Mouse (Mus musculus): ENCODE data around the gene Ahdc1. TPM values are rescaled to one million over a fixed set of nuclear protein-coding genes. Genes with fewer than 3 reads are reported as not detected.

Ahdc1 gene
- 10 to 100 TPM; 41.9 to 50.8 TPM for total RNA-seq (2021)

- intact Hi-C loops (cut with DNase I), result loop anchor here (1.0 to 5.0 kb wide), 3 partner anchors 45 to 121 kb away; partner anchors contain the start of gene Wasf2
- peak; percentile 92 to 95 for DNase-seq
Observed at GRCm38 (mm10) chr4:133011028-133011820, at the start of gene Ahdc1. TSS of gene Ahdc1 (plus strand) at chr4:133011260.

GRCm38 (mm10) chr4:132961866-132962265, 49.2 kb upstream of the Ahdc1 start:
- intact Hi-C loops (cut with DNase I), result loop anchor here (2.0 kb wide), 1 partner anchor 13 kb away; the partner anchor contains the start of gene Fgr
- DNase-seq, result no peak

GRCm38 (mm10) chr4:132962628-132963027, 48.4 kb upstream of the Ahdc1 start:
- intact Hi-C loops (cut with DNase I), result no loop called here
- DNase-seq, result no peak

DNA sequence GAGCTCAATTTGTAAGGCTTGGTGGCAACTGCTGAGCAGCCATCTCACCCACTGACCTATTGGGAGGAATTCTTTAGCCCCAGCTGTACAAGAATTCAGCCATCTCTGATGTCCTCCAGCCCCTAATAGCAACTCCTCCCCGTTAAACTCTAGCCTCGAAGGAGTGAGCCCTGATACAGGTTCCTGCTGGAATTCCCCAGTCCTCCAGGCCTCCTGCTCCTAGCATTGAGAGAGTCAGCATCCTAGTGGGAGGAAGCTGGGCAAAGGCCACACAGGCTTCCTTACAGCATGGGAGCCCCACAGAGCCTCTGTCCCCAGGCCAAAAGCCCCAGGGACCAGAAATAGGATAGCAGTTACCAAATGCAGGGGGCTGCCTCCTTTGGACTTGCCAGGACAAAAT, 47.6 kb upstream of the Ahdc1 start:
- DNase-seq, result no peak
- intact Hi-C loops (cut with DNase I), result no loop called here

GRCm38 (mm10) chr4:132964064-132964463, 47.0 kb upstream of the Ahdc1 start:
- no peak for DNase-seq
- intact Hi-C loops (cut with DNase I), result no loop called here

DNA sequence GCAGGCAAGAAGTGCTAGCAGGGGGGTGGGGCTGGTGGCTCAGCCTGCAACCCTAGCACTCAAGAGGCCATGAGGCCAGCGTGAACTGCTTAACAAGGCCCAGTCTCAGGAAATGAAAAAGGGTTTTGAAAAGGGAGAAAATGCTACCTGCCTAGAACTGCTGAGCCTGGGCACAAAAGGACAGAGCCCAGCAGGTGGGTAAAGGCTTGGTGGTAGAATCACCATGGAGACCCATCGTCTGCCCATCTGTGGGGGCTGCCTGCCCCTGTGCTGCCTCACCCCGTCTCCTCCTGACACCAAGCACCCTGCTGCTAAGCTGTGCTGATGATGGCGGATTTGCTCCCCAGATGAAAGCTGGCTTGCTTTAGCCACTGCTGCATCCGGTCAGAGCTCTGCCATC, 46.6 kb upstream of the Ahdc1 start:
- intact Hi-C loops (cut with DNase I), result no loop called here

GRCm38 (mm10) chr4:132968105-132968938, 42.7 kb upstream of the Ahdc1 start:
- DNase-seq, result no peak
- intact Hi-C loops (cut with DNase I), result no loop called here

More for the DNA sequence above, 46.6 kb upstream of the Ahdc1 start:
- no peak for DNase-seq

GRCm38 (mm10) chr4:132971601-132972000, 39.5 kb upstream of the Ahdc1 start:
- intact Hi-C loops (cut with DNase I), result no loop called here

GRCm38 (mm10) chr4:132972101-132972500, 39.0 kb upstream of the Ahdc1 start:
- intact Hi-C loops (cut with DNase I), result no loop called here
- DNase-seq, result no peak

More at GRCm38 (mm10) chr4:132971601-132972000, 39.5 kb upstream of the Ahdc1 start:
- no peak for DNase-seq

DNA sequence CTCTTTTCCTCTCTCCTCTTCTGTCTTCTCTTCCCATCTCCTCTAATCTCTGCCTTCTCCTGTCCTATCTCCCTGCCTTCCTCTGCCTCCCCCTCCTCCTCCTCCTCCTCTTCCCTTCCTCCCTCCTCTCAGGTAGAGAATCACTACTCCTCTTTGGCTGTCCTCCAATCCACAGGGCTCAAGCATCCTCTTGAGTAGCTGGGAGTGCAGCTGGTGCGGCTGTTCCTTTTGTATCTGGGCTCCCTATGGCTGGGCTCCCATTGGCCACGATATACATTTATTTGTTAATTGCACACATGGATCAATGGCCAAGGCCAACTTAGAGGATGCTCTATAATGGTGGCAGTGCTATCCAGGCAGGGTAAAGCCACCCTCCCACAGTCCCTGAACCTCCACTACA, 38.5 kb upstream of the Ahdc1 start:
- intact Hi-C loops (cut with DNase I), result no loop called here
- DNase-seq, result no peak

GRCm38 (mm10) chr4:132973186-132973585, 37.9 kb upstream of the Ahdc1 start:
- no peak for DNase-seq
- intact Hi-C loops (cut with DNase I), result no loop called here

- DNase-seq, result no peak
Observed at GRCm38 (mm10) chr4:132973814-132974398, 37.2 kb upstream of the Ahdc1 start, which contains the start of gene Fgr. TSS of gene Fgr (plus strand) at chr4:132974095.

DNA sequence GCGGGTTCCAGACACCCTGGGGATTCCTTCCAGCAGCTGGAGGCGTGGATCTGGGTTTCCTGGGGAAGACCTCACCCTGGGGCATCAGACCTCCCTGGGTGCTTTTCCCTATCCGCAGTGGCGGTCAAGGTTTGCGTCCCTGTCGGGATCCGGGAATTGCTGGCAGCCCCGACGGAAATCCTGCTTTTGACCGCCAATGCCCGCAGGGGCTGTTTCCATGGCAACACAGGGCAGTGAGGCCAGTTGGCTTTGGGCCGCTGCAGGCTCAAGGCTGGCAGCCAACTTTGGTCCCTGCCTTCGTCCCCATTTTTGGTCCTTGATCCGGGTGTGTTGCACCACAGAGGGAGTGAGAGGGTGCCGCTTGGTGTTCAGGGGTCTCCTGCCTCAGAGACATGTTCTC, 36.2 kb upstream of the Ahdc1 start:
- intact Hi-C loops (cut with DNase I), result loop anchor here (2.0 kb wide), 1 partner anchor 14 kb away; no protein-coding TSS in a partner anchor
- peak; percentile 67 to 68 for DNase-seq

More at GRCm38 (mm10) chr4:132973814-132974398, 37.2 kb upstream of the Ahdc1 start, which contains the start of gene Fgr:
- intact Hi-C loops (cut with DNase I), result loop anchor here (2.0 kb wide), 1 partner anchor 13 kb away; no protein-coding TSS in a partner anchor

- intact Hi-C loops (cut with DNase I), result loop anchor here (2.0 kb wide), 1 partner anchor 15 kb away; no protein-coding TSS in a partner anchor
Observed at GRCm38 (mm10) chr4:132975791-132976190, 35.3 kb upstream of the Ahdc1 start.

DNA sequence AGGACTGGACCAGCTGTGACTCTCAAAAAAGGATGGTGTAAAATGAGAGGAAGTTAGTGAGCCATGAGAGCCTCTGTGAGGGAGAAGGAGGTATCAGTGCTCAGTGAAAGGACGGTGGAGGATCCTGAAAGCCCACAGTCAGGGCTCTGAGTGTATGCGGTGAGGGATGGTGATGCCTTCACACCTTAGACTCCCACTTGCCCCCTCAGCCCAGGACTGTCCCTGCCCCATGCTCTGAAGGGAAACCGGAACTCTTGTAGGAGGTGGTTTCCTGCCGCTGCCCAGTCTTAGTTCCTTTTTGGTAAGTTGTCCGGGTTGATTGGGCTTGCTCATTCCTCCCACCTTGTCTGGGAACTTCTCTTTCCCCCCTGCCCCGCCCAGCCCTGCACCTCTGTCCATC, 34.3 kb upstream of the Ahdc1 start:
- intact Hi-C loops (cut with DNase I), result no loop called here
- no peak for DNase-seq

More at GRCm38 (mm10) chr4:132975791-132976190, 35.3 kb upstream of the Ahdc1 start:
- DNase-seq, result no peak

GRCm38 (mm10) chr4:132977597-132977996, 33.5 kb upstream of the Ahdc1 start:
- no peak for DNase-seq
- intact Hi-C loops (cut with DNase I), result no loop called here

- intact Hi-C loops (cut with DNase I), result no loop called here
- DNase-seq, result no peak
Observed at GRCm38 (mm10) chr4:132979186-132979585, 31.9 kb upstream of the Ahdc1 start.

DNA sequence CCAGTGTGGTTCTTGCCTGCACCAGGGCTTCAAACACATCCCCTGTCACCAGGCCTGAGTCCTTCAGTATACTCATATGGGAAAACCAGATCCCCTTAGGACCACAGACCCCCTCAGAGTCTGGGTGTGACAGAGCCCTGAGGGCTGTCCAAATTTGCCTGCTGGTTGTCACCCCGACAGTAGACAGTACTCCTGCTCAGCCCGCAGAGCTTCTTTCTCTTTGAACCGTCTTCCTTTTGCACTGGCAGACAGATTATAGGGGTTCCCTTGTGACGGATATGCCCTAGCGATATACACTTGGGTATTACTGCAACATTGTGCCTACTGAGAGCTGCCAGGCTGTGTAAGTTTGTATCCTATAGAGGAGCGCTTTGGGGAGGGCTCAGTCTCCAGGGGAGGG, 29.4 kb upstream of the Ahdc1 start:
- intact Hi-C loops (cut with DNase I), result no loop called here

GRCm38 (mm10) chr4:132982999-132983398, 28.1 kb upstream of the Ahdc1 start:
- DNase-seq, result no peak
- intact Hi-C loops (cut with DNase I), result no loop called here

More for the DNA sequence above, 29.4 kb upstream of the Ahdc1 start:
- no peak for DNase-seq

DNA sequence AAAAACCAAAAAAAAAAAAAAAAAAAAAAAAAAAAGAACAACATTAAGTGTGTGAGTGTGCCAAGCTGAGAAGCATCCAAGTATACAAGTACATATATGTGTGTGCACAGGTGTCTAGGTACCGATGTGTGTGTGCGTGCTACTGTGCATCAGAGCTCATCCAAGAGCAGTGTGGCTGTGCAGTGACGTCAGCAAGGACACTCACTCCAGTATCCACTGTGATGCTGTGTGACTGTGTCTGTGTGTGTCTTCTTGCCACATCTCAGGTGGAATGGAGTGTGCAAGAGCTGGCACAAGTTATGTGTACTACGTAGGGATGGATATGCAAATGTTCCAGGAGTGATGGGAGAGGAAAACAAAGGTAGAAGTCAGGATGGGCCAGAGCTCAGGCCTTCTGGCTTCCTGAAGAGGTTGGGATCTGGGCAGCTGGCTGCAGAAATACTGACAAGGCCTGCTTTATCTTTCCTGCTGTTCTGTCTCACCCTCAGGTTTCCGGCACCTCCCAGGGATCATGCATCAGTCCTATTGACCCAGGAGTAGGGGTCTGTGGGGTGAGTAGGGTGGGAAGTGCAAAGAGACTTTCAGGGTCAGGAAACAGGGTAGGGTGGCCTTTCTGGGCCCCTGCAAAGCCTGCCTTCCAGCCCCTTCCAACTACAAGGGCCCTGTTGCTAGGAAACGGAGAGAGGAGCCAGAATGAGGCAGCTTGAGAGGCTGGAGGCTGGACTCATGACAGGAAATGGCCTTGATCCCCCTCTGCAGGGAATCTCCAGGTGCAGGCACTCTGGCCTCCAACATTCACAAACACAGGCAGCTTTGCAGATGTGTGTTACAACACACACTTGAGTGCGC, 27.2 kb upstream of the Ahdc1 start:
- intact Hi-C loops (cut with DNase I), result no loop called here
- DNase-seq, result no peak

All from heart, postnatal 36 days (tissue).